ENCODE assay signal across 8 mouse cellular contexts in genomic region chr1:181210601-181211402, GRCm38 (mm10). TPM values are rescaled to one million over a fixed set of nuclear protein-coding genes. Genes with fewer than 3 reads are reported as not detected.
DNase-seq lines count a peak whose midpoint lies in the region; ATAC-seq and TF ChIP-seq lines count a peak whose summit lies in the region.

No protein-coding gene starts in this region.

- peak overlapping the region; percentile 25; the same call in 1 of the 2 replicates for H3K27ac ChIP-seq in CH12.LX (ENCODE audit: insufficient read depth, low read depth)
- peak overlapping the region; percentile 97 for H3K27ac ChIP-seq in embryonic facial prominence, embryonic 10.5 days (replicated peaks)
- peak overlapping the region; percentile 99 for H3K27ac ChIP-seq in heart, embryonic 10.5 days
- peak overlapping the region; percentile 83 for H3K27ac ChIP-seq in kidney, embryonic 14.5 days (ENCODE audit: low read depth, low read length)
- peak overlapping the region; percentile 94 for H3K27ac ChIP-seq in neural tube, embryonic 14.5 days (ENCODE audit: low read depth, low read length)

- dilution Hi-C loops in CH12.LX (cut with MboI; ENCODE audit: extremely low pct_ligation_motif_present, extremely low pct_unique_long_range_greater_than_20kb, low sequenced_read_pairs): no loop called here

- under 1% methylated on average over 56 of the region's 56 CpGs for WGBS in embryonic facial prominence, embryonic 10.5 days
- WGBS in heart, embryonic 10.5 days: under 1% methylated on average over 48 of the region's 56 CpGs
- under 1% methylated on average over 56 of the region's 56 CpGs for WGBS in kidney, embryonic 14.5 days
- 1% methylated on average over 53 of the region's 56 CpGs for WGBS in lung, adult 2 months
- 1% methylated on average over 52 of the region's 56 CpGs for WGBS in neural tube, embryonic 14.5 days

- peaks cover 2 to 23% of the 10 kb centered on the region in 2 experiments; a peak in 3 of 4 replicates for H3K4me1 ChIP-seq in CH12.LX (ENCODE audit: control insufficient read depth in 1 of 2, insufficient read depth in 2 of 2)
- peaks cover 29% of the 10 kb centered on the region for H3K4me1 ChIP-seq in embryonic facial prominence, embryonic 10.5 days
- H3K4me1 ChIP-seq in heart, embryonic 10.5 days: peaks cover 27% of the 10 kb centered on the region
- H3K4me1 ChIP-seq in kidney, embryonic 14.5 days (ENCODE audit: control insufficient read depth, insufficient read depth, low read length): peaks cover 9% of the 10 kb centered on the region
- peaks cover 16% of the 10 kb centered on the region for H3K4me1 ChIP-seq in lung, adult 2 months (ENCODE audit: control insufficient read depth, insufficient read depth, low read length)
- H3K4me1 ChIP-seq in neural tube, embryonic 14.5 days (ENCODE audit: control insufficient read depth, insufficient read depth, low read length): peaks cover 20% of the 10 kb centered on the region

- 0 out of 2 replicates have a peak, but pooled peaks have one; percentile 1 for TF ChIP-seq POLR2A in CH12.LX (IDR thresholded peaks at IDR 0.05; ENCODE audit: low read depth, low read length)
- peak; percentile 34; the same call in 1 of the 2 replicates for TF ChIP-seq POLR2A in lung, adult 2 months (IDR thresholded peaks at IDR 0.05; ENCODE audit: borderline replicate concordance, extremely low read depth, low read depth, low read length)

- H3K79me2 ChIP-seq in CH12.LX (replicated peaks; ENCODE audit: control insufficient read depth, extremely low read depth, insufficient read depth, poor library complexity, severe bottlenecking): peaks cover 39% of the 10 kb centered on the region

- no peak for TF ChIP-seq EP300 in CH12.LX (IDR thresholded peaks at IDR 0.05; ENCODE audit: low read length)

- peak; percentile 50 for ATAC-seq in kidney, embryonic 14.5 days (ENCODE audit: low FRiP score, low TSS enrichment)
- peak; percentile 24 for ATAC-seq in neural tube, embryonic 14.5 days (ENCODE audit: low read depth)

- no peak for TF ChIP-seq RAD21 in CH12.LX (IDR thresholded peaks at IDR 0.05; ENCODE audit: low read depth, low read length)

- peak overlapping the region; percentile 72 to 91 (median 87) for H3K4me3 ChIP-seq in CH12.LX (replicated peaks in 1 of 3; ENCODE audit: low read depth in 2 of 3, low read length in 2 of 3, poor library complexity in 1 of 3)
- H3K4me3 ChIP-seq in embryonic facial prominence, embryonic 10.5 days: peak overlapping the region; percentile 100
- H3K4me3 ChIP-seq in heart, embryonic 10.5 days: peak overlapping the region; percentile 95
- H3K4me3 ChIP-seq in kidney, embryonic 14.5 days (ENCODE audit: low read length): peak overlapping the region; percentile 100
- H3K4me3 ChIP-seq in lung, adult 2 months (replicated peaks; ENCODE audit: extremely low read depth, low read depth, low read length): peak overlapping the region; percentile 99
- H3K4me3 ChIP-seq in neural tube, embryonic 14.5 days (ENCODE audit: low read depth, low read length): peak overlapping the region; percentile 81

- no peak for TF ChIP-seq CTCF in CH12.LX (conservative IDR thresholded peaks at IDR 0.05 in 1 of 2, IDR thresholded peaks at IDR 0.05 in 1 of 2; ENCODE audit: low read depth in 2 of 2, low read length in 2 of 2)
- TF ChIP-seq CTCF in lung, adult 2 months (IDR thresholded peaks at IDR 0.05; ENCODE audit: insufficient read depth, low read length): no peak

- no peaks in the 10 kb centered on the region for H3K27me3 ChIP-seq in CH12.LX (replicated peaks)
- H3K27me3 ChIP-seq in embryonic facial prominence, embryonic 10.5 days (replicated peaks; ENCODE audit: low read depth, poor library complexity, severe bottlenecking): no peaks in the 10 kb centered on the region
- H3K27me3 ChIP-seq in heart, embryonic 10.5 days (ENCODE audit: insufficient read depth, poor library complexity, severe bottlenecking): no peaks in the 10 kb centered on the region
- no peaks in the 10 kb centered on the region for H3K27me3 ChIP-seq in kidney, embryonic 14.5 days (ENCODE audit: control insufficient read depth, insufficient read depth, low read length)
- no peaks in the 10 kb centered on the region for H3K27me3 ChIP-seq in neural tube, embryonic 14.5 days (ENCODE audit: control insufficient read depth, insufficient read depth, low read length)

- H3K36me3 ChIP-seq in CH12.LX (replicated peaks in 1 of 2; ENCODE audit: control insufficient read depth in 1 of 2, insufficient read depth in 1 of 2, low read length in 1 of 2): peaks cover 12 to 26% of the 10 kb centered on the region in 2 experiments
- H3K36me3 ChIP-seq in embryonic facial prominence, embryonic 10.5 days (replicated peaks): peaks cover 33% of the 10 kb centered on the region
- H3K36me3 ChIP-seq in heart, embryonic 10.5 days: peaks cover 27% of the 10 kb centered on the region
- peaks cover 19% of the 10 kb centered on the region for H3K36me3 ChIP-seq in kidney, embryonic 14.5 days (ENCODE audit: control insufficient read depth, insufficient read depth, low read length)
- no peaks in the 10 kb centered on the region; the same call in 1 of the 2 replicates for H3K36me3 ChIP-seq in neural tube, embryonic 14.5 days (ENCODE audit: control insufficient read depth, insufficient read depth, low read length)

- H3K4me2 ChIP-seq in CH12.LX (ENCODE audit: insufficient read depth, low read depth, poor library complexity, severe bottlenecking): peak overlapping the region; percentile 94
- peak overlapping the region; percentile 85 for H3K4me2 ChIP-seq in kidney, embryonic 14.5 days (replicated peaks; ENCODE audit: low read depth, low read length)
- peak overlapping the region; percentile 95 for H3K4me2 ChIP-seq in neural tube, embryonic 14.5 days (ENCODE audit: low read depth, low read length)

- in situ Hi-C loops in CH12.LX (cut with MboI; ENCODE audit: low pct_ligation_motif_present, low pct_unique_long_range_greater_than_20kb, low sequenced_read_pairs): no loop called here

- H3K9ac ChIP-seq in CH12.LX (ENCODE audit: insufficient read depth, low read depth): peak overlapping the region; percentile 91
- H3K9ac ChIP-seq in kidney, embryonic 14.5 days (ENCODE audit: low read depth, low read length): peak overlapping the region; percentile 99
- peak overlapping the region; percentile 98 for H3K9ac ChIP-seq in neural tube, embryonic 14.5 days (replicated peaks; ENCODE audit: low read depth, low read length)

- no peaks in the 10 kb centered on the region for H3K9me3 ChIP-seq in CH12.LX (replicated peaks; ENCODE audit: low read length)
- H3K9me3 ChIP-seq in embryonic facial prominence, embryonic 10.5 days: no peaks in the 10 kb centered on the region
- no peaks in the 10 kb centered on the region for H3K9me3 ChIP-seq in heart, embryonic 10.5 days
- no peaks in the 10 kb centered on the region for H3K9me3 ChIP-seq in kidney, embryonic 14.5 days (ENCODE audit: control insufficient read depth, low read length)
- H3K9me3 ChIP-seq in neural tube, embryonic 14.5 days (ENCODE audit: control insufficient read depth, low read length): no peaks in the 10 kb centered on the region

- DNase-seq in CH12.LX (ENCODE audit: extremely low read depth): peak; percentile 36
- DNase-seq in adrenal gland, adult 8-10 months: peak; percentile 32
- DNase-seq in embryonic facial prominence, embryonic 10.5 days (ENCODE audit: low spot score): peak; percentile 55
- peak; percentile 78 for DNase-seq in heart, embryonic 10.5 days (ENCODE audit: low spot score)
- peak; percentile 55 for DNase-seq in lung, adult 2 months
- peak; percentile 23 for DNase-seq in thymus, postnatal 0 days (ENCODE audit: low spot score)

TF ChIP-seq in CH12.LX, 34 proteins besides CTCF, POLR2A, EP300 and RAD21:
- no peak for TF ChIP-seq CHD2 (IDR thresholded peaks at IDR 0.05; ENCODE audit: low read length)
- TF ChIP-seq BHLHE40 (IDR thresholded peaks at IDR 0.05; ENCODE audit: low read depth, low read length): 0 out of 2 replicates have a peak, but pooled peaks have one; percentile 12
- peak; percentile 81; the same call in 1 of the 2 replicates for TF ChIP-seq CHD1 (IDR thresholded peaks at IDR 0.05; ENCODE audit: low read depth, low read length)
- TF ChIP-seq ZMIZ1 (IDR thresholded peaks at IDR 0.05; ENCODE audit: low read depth, low read length): no peak
- peak; percentile 3; the same call in 1 of the 2 replicates for TF ChIP-seq MXI1 (IDR thresholded peaks at IDR 0.05; ENCODE audit: low read depth, low read length)
- no peak for TF ChIP-seq MAX (IDR thresholded peaks at IDR 0.05; ENCODE audit: low read length)
- no peak for TF ChIP-seq ZKSCAN1 (IDR thresholded peaks at IDR 0.05; ENCODE audit: borderline replicate concordance, low read depth, low read length)
- TF ChIP-seq SIN3A (IDR thresholded peaks at IDR 0.05; ENCODE audit: low read length): 0 out of 2 replicates have a peak, but pooled peaks have one; percentile 13
- TF ChIP-seq USF1 (IDR thresholded peaks at IDR 0.05; ENCODE audit: low read depth, low read length): no peak

RNA-seq across cellular contexts. Expression of gene Wdr26, which starts 1.0 kb away (rescaled TPM):
- total RNA-seq in CH12.LX (2012; rRNA removed) (32.4 and 32.9 TPM in 2 replicates), CH12.LX (2014; rRNA removed) (34.2 and 38.7 TPM in 2 replicates)
- polyA plus RNA-seq in CH12.LX (2012; ENCODE audit: insufficient read length, low read depth): 50.8 and 65.0 TPM in 2 replicates
- 100 to 1,000 TPM; 120 to 162 (median 149) TPM for total RNA-seq in adrenal gland, adult 8-10 months (2022)
- 30.3 and 30.9 TPM in 2 replicates for polyA plus RNA-seq in embryonic facial prominence, embryonic 10.5 days (2016; fragmentation: Nextera tagmentation; extraction: Ambion mirVana)
- 24.4 and 26.3 TPM in 2 replicates for polyA plus RNA-seq in heart, embryonic 10.5 days (2016; fragmentation: Nextera tagmentation; extraction: Ambion mirVana)
- polyA plus RNA-seq in kidney, embryonic 14.5 days (2014; fragmentation: Nextera tagmentation; extraction: Ambion mirVana): 54.5 and 55.9 TPM in 2 replicates
- 35.9 and 43.9 TPM in 2 replicates for polyA plus RNA-seq in lung, adult 2 months (2012; rRNA removed)
- polyA plus RNA-seq in neural tube, embryonic 14.5 days (2014; fragmentation: Nextera tagmentation; extraction: Ambion mirVana): 52.0 and 53.0 TPM in 2 replicates
- polyA plus RNA-seq in thymus, postnatal 0 days (2015; fragmentation: Nextera tagmentation; extraction: Ambion mirVana): 47.9 and 56.5 TPM in 2 replicates

Comparison
In these comparisons a context has a peak if more than half of its experiments do, and no peak if none do; other contexts are left out.
1. Peak in every context shown above with its lines: DNase-seq, ATAC-seq, H3K4me3 ChIP-seq and H3K27ac ChIP-seq.
2. DNase-seq: peak in every context shown above with its lines; median percentile 78 in heart, embryonic 10.5 days; 55 in embryonic facial prominence, embryonic 10.5 days; 55 in lung, adult 2 months; 36 in CH12.LX; 32 in adrenal gland, adult 8-10 months; 23 in thymus, postnatal 0 days.
3. H3K27ac ChIP-seq: peak in every context shown above with its lines; median percentile 99 in heart, embryonic 10.5 days; 97 in embryonic facial prominence, embryonic 10.5 days; 94 in neural tube, embryonic 14.5 days; 83 in kidney, embryonic 14.5 days; 25 in CH12.LX.